Mouse (Mus musculus) small intestine, adult 2 months (tissue): Measurements from ENCODE around the gene Prdm9. TPM values are rescaled to one million over a fixed set of nuclear protein-coding genes. Genes with fewer than 3 reads are reported as not detected.

ENCODE experiments used
- H3K27ac ChIP-seq: fragments of 200-500 bp; 2 replicates; pipeline ENCODE4 v1.5.1; 2012; ENCODE audit warnings: low read depth, low read length, control low read depth, inconsistent platforms; ENCODE audit not compliant: insufficient read depth
- H3K27me3 ChIP-seq: fragments of 200-500 bp; 2 replicates; pipeline ENCODE4 v1.6.1; 2012; ENCODE audit warnings: mild to moderate bottlenecking, moderate library complexity, low read length, inconsistent platforms; ENCODE audit not compliant: control insufficient read depth, insufficient read depth
- H3K36me3 ChIP-seq: fragments of 200-500 bp; 2 replicates; pipeline ENCODE4 v1.6.1; 2012; ENCODE audit warnings: mild to moderate bottlenecking, low read length, control low read depth, inconsistent platforms; ENCODE audit not compliant: control insufficient read depth, insufficient read depth
- H3K4me1 ChIP-seq: fragments of 200-500 bp; 2 replicates; pipeline ENCODE4 v1.6.1; 2012; ENCODE audit warnings: low read length, inconsistent platforms, mixed read lengths; ENCODE audit not compliant: control insufficient read depth, insufficient read depth, insufficient read length
- H3K4me3 ChIP-seq: fragments of 200-500 bp; 2 replicates; pipeline ENCODE4 v1.5.1; 2012; ENCODE audit warnings: low read depth, mild to moderate bottlenecking, control low read depth, inconsistent platforms, low read length, moderate library complexity
- CTCF ChIP-seq: fragments of 200-500 bp; IDR thresholded peaks from 2 replicates; pipeline ENCODE4 v1.5.1; 2012; ENCODE audit warnings: low read depth, mild to moderate bottlenecking, control low read depth, inconsistent platforms, low read length, moderate library complexity, mixed read lengths; ENCODE audit not compliant: insufficient replicate concordance, insufficient read length; ENCODE audit errors: extremely low read depth
- POLR2A ChIP-seq: fragments of 200-500 bp; IDR thresholded peaks from 2 replicates; pipeline ENCODE4 v1.6.1; 2012; ENCODE audit warnings: low read depth, mild to moderate bottlenecking, control low read depth, inconsistent platforms, low read length, moderate library complexity
- WGBS: fragments of 180-500 bp; shearing (Covaris S2); methylation state at CpG from one replicate; pipeline ENCODE4 v1.1.7; 2018; 5-methylcytosine and 5-hydroxymethylcytosine counted together
- polyA plus RNA-seq: library from polyadenylated mRNA; depleted of rRNA; stranded (reverse); fragments of >200 nt; gene quantifications from 2 replicates; pipeline ENCODE4 v1.2.3, GENCODE M21; 2012

Prdm9 gene
- polyA plus RNA-seq, 1 experiment = 3.0 TPM

- H3K4me3 ChIP-seq = no peak overlapping the region
- H3K27ac ChIP-seq = peak overlapping the region; percentile 98
- TF ChIP-seq POLR2A = no peak
- peak; percentile 18; the same call in 1 of the 2 replicates for TF ChIP-seq CTCF
- 39% methylated on average over 7 of the region's 7 CpGs for WGBS
- H3K27me3 ChIP-seq = no peaks in the 10 kb centered on the region
- H3K36me3 ChIP-seq = no peaks in the 10 kb centered on the region
- peaks cover 10% of the 10 kb centered on the region; the same call in 1 of the 2 replicates for H3K4me1 ChIP-seq
Measured at GRCm38 (mm10) chr17:15579410-15580071, 15.4 kb upstream of the Prdm9 start.

- Histone ChIP-seq H3K36me3 (no peaks in the 10 kb centered on the region), H3K4me1 (peaks cover 10% of the 10 kb centered on the region; the same call in 1 of the 2 replicates), H3K27ac (peak overlapping the region; percentile 46; the same call in 1 of the 2 replicates), H3K4me3 (peak overlapping the region; percentile 52), H3K27me3 (no peaks in the 10 kb centered on the region)
- TF ChIP-seq POLR2A = no peak
- TF ChIP-seq CTCF = 0 out of 2 replicates have a peak, but pooled peaks have one; percentile 28
- 1% methylated on average over 32 of the region's 32 CpGs for WGBS
Measured at GRCm38 (mm10) chr17:15577291-15577694, 13.1 kb upstream of the Prdm9 start.

- peaks cover 8% of the 10 kb centered on the region; the same call in 1 of the 2 replicates for H3K4me1 ChIP-seq
- no peaks in the 10 kb centered on the region for H3K36me3 ChIP-seq
- 45% methylated on average over 1 of the region's 1 CpGs for WGBS
- no peaks in the 10 kb centered on the region for H3K27me3 ChIP-seq
- no peak overlapping the region for H3K27ac ChIP-seq
- H3K4me3 ChIP-seq = no peak overlapping the region
- TF ChIP-seq POLR2A (no peak), CTCF (no peak)
Measured at GRCm38 (mm10) chr17:15575056-15575455, 10.9 kb upstream of the Prdm9 start.

- no peak for TF ChIP-seq POLR2A
- no peak for TF ChIP-seq CTCF
- Histone ChIP-seq H3K4me3 (no peak overlapping the region), H3K36me3 (no peaks in the 10 kb centered on the region), H3K27ac (no peak overlapping the region), H3K4me1 (peaks cover 1% of the 10 kb centered on the region), H3K27me3 (no peaks in the 10 kb centered on the region)
- 76% methylated on average over 5 of the region's 5 CpGs for WGBS
Measured at GRCm38 (mm10) chr17:15566908-15567307, 2.8 kb upstream of the Prdm9 start.

- Histone ChIP-seq H3K27me3 (no peaks in the 10 kb centered on the region), H3K27ac (no peak overlapping the region), H3K36me3 (no peaks in the 10 kb centered on the region), H3K4me1 (peaks cover 1% of the 10 kb centered on the region), H3K4me3 (peak overlapping the region; percentile 52; the same call in 1 of the 2 replicates)
- WGBS = 25% methylated on average over 12 of the region's 12 CpGs
- TF ChIP-seq POLR2A (no peak), CTCF (no peak)
Measured at GRCm38 (mm10) chr17:15564928-15565300, 760 bp upstream of the Prdm9 start.

GRCm38 (mm10) chr17:15559946-15560345 lies 4.2 kb downstream of the Prdm9 start:
- Histone ChIP-seq H3K4me3 (no peak overlapping the region), H3K27ac (no peak overlapping the region), H3K27me3 (no peaks in the 10 kb centered on the region), H3K36me3 (no peaks in the 10 kb centered on the region), H3K4me1 (peaks cover 1% of the 10 kb centered on the region)
- TF ChIP-seq POLR2A = no peak
- TF ChIP-seq CTCF = no peak
- 90% methylated on average over 2 of the region's 2 CpGs for WGBS

- Histone ChIP-seq H3K4me1 (no peaks in the 10 kb centered on the region), H3K36me3 (peaks cover 10% of the 10 kb centered on the region), H3K27me3 (no peaks in the 10 kb centered on the region), H3K4me3 (no peak overlapping the region), H3K27ac (no peak overlapping the region)
- WGBS = 86% methylated on average over 1 of the region's 1 CpGs
- TF ChIP-seq CTCF (no peak), POLR2A (no peak)
Measured at GRCm38 (mm10) chr17:15549713-15550112, 14.4 kb downstream of the Prdm9 start.
